Mouse (Mus musculus) brain, embryonic 14.5 days (tissue): ENCODE data around the gene Acot4.
"Not testable (repeated sequence)": the region's sequence is repeated elsewhere in the genome, so short reads cannot be mapped to it uniquely, and the experiment has no call there.

Source experiments
- CTCF ChIP-seq: fragments of 200-500 bp; IDR thresholded peaks from 2 replicates; pipeline ENCODE4 v1.5.1; 2012; ENCODE audit warnings: inconsistent platforms, mild to moderate bottlenecking, moderate library complexity, borderline replicate concordance; ENCODE audit not compliant: insufficient read depth, insufficient read length; ENCODE audit errors: extremely low read depth
- POLR2A ChIP-seq: fragments of 200-500 bp; IDR thresholded peaks from 2 replicates; pipeline ENCODE4 v1.6.1; 2012; ENCODE audit warnings: mild to moderate bottlenecking, inconsistent platforms, borderline replicate concordance; ENCODE audit not compliant: poor library complexity, insufficient read depth, insufficient read length, severe bottlenecking; ENCODE audit errors: extremely low read depth

GRCm38 (mm10) chr12:84033302-84033701, 4.9 kb upstream of the Acot4 start:
- TF ChIP-seq POLR2A, CTCF: not testable (repeated sequence)
